Mouse (Mus musculus): ENCODE data around the gene Unc5c.

Unc5c gene

DNA sequence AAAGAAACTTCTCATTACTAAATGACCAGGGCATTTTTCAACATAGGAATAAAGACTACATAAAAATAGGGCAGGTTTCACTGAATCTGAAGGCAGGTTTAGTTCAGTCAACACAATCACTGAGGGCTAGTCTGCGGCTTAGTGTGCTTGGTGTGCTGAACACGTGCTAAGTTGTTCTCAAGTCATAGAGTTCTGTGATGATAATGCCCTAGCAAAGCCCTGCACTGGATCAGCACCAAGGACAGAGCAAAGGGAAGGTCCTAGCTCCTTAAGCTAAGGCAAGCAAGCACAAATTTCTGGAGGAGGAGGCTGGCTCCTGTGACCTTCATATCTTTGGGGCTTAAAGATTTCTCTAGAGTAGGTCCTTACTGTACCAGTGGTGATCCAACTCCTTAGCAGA, 346.3 kb downstream of the Unc5c start:
- peak; percentile 80 for DNase-seq (ENCODE audit: low read depth, low spot score)

- DNase-seq (ENCODE audit: low read depth, low spot score) = no peak
These were observed 349.8 kb downstream of the Unc5c start for GRCm38 (mm10) chr3:141814776-141815175.

GRCm38 (mm10) chr3:141818615-141819312, 353.7 kb downstream of the Unc5c start:
- DNase-seq (ENCODE audit: low read depth, low spot score) = no peak

GRCm38 (mm10) chr3:141819331-141819941, 354.4 kb downstream of the Unc5c start:
- DNase-seq (ENCODE audit: low read depth, low spot score) = peak; percentile 14

GRCm38 (mm10) chr3:141828301-141828700, 363.3 kb downstream of the Unc5c start:
- no peak for DNase-seq (ENCODE audit: low read depth, low spot score)

DNA sequence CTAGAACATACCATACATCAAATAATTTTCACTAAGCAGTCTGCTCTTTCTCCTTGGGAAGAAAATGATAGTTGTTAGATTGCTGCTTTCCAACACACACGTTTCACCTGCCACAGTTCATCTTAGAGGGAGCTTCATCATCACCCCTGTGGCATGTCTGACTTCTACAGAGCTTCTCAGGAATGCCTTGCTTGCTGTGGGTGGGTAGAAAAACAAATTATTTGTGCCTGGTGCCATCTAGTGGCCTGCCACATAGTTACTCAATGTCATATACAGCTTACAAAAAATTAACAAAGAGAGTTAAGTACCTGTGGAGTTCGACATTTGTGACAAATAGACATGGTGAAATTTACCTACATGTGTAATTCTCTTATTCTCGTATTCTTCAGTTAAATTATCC, 366.1 kb downstream of the Unc5c start:
- DNase-seq (ENCODE audit: low read depth, low spot score) = peak; percentile 59

DNA sequence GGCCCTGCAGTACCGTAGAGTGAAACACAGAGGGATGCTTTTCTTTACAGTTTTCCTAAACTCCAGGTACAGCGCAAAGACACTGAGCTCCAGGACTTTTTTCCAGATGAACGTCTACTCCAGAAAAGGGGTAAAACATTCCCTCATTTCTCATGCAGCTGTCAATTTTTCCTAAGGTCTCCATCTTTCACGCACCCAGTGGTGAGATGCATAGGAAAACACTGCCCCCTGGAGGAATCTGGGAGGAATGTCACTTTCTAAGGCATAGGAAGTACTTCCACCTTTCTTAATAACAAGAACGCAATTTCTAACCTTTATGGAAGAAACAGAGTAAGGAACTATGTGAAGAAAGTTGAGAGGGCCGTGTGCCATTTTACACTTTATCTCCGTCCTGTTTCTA, 373.8 kb downstream of the Unc5c start:
- DNase-seq (ENCODE audit: low read depth, low spot score) = peak; percentile 69

DNA sequence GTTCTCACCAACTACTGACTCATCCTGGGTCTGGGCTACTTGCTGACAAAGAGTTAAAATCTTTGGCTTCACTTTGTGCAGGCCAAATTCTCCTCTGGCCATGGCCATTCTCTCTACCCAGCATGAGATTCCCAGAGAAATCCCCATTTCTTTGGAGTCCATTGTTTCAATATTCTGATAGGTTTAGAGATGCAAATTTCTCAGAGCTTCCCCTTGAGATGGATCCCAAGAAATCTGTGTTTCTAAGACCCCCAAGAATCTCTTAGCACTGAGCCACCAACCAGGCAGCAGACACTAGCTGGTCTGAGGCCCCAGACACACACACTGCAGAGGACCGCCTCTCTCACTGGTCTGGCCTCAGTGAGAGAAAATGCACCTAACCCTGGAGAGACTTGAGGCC, 384.2 kb downstream of the Unc5c start:
- no peak for DNase-seq (ENCODE audit: low read depth, low spot score)

DNA sequence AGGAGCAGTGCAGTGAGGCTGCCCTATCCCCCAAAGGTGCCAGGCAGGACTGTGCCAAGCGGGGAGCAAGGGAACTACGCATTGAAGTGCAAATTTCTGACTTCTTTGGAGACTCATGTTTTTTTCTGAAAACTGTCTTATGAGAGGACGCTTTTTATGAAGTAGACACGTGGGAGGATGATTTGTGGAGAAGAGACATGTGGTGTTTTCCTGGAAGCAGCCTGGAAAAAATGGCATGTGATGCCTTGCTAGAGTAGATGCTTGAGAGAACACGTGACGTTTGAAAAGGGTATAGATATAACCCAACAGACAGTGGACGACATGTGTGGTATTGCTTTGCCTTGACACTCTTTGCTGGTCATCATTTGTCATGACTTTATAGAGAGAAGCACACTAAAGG, 385.1 kb downstream of the Unc5c start:
- no peak for DNase-seq (ENCODE audit: low read depth, low spot score)

DNA sequence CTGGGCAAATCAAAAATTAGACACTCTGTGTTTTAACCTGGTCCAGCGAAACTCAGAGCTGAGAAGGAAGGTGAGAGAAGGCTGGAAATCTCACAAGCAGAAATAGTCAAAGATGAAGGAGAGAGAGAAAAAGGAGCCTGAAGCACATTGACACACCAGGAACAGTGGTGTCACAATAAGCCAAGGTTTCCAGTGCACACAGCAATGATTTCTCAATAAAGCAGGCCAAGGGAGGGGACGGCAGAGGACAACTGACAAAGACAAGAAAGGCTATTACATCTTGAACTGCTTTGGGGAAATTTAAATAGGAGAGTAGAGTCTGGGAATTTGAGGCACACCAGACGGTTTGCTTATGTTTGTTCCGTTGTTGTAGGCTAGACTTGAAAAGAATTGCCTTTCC, 389.3 kb downstream of the Unc5c start:
- no peak for DNase-seq (ENCODE audit: low read depth, low spot score)

DNA sequence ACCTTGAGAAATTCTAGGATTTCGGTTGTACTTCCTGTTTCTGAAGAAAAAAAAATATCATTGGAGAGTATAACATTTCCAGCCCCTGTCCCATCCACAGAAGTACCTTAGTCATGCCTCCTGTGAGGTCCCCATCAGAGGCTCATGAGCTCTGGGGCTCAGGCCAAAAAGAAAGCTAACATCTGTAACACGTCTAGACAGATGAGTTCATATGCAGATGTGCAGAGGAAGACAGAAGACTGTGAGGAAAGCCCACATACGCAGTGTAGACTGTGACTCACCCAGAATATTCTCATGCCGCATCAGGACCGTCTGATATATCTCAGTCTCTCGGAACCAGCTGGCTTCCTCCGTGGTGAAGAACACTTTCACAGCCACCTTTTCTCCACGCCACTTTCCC, 392.1 kb downstream of the Unc5c start:
- DNase-seq (ENCODE audit: low read depth, low spot score) = peak; percentile 11

- peak; percentile 62 for DNase-seq (ENCODE audit: low read depth, low spot score)
These were observed 397.9 kb downstream of the Unc5c start for GRCm38 (mm10) chr3:141862816-141863461.

GRCm38 (mm10) chr3:141871805-141872204, 406.8 kb downstream of the Unc5c start:
- no peak for DNase-seq (ENCODE audit: low read depth, low spot score)

DNA sequence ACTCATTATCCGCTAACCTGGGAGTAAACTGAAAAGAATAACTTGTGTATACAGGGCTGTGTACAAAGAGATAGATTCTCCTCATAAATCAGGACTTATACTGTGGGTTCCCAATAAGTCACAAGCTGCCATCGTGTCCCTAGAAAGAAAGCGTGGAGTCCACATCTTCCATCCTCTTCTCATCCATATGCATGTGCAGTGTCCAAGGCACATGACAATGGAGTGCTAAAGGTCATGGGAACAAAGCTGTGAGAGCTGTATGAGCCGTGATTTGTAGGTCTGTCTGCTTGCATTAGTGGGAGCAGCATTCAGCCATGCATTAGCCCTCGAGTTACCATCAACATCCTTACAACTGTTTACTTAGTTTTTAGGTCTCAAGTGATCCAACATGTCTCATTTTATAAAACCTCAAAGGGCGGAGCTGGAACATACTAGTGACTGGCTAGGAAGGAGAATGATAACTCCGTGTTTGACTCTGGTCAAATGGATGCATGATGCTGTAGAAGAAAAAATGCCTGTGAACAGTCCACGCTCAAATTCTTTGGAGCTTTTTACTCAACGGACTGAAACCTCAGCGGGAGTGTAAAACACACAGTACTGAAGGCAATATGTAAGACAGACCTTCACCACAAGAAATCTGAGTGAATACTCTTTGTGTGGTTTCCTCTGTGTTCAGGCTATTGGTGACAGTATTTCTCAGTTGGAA, 407.5 kb downstream of the Unc5c start:
- DNase-seq (ENCODE audit: low read depth, low spot score) = no peak

DNA sequence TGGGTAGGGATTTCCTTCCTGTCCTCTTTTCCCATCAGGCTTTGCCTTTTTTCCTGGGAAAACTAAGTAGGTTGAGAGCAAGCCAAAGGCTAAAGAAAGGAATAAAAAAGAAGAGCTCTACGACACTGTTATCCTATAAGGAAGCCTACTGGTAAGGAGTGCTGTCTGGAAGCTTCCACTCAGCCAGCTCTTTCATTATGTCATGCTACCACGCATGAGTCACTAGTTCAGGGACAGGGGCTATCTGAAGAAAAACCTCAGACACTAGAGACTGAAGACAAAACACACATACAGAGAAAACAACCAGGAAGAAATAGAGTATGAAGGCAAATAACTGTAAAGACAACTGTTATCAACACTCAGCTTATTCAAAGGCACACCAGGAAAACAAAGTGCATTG, 417.5 kb downstream of the Unc5c start:
- DNase-seq (ENCODE audit: low read depth, low spot score) = no peak

- DNase-seq (ENCODE audit: low read depth, low spot score) = no peak
These were observed 419.2 kb downstream of the Unc5c start for GRCm38 (mm10) chr3:141884190-141884589.

Measured in forelimb bud, embryonic 11.5 days (tissue).